Mouse (Mus musculus): ENCODE measurements around the gene Rnf150. TPM values are rescaled to one million over a fixed set of nuclear protein-coding genes. Genes with fewer than 3 reads are reported as not detected.

Rnf150 gene
- total RNA-seq, 2 experiments from 2014 or later, result 39.0 to 46.5 TPM

GRCm38 (mm10) chr8:83109756-83110155, 246.6 kb downstream of the Rnf150 start:
- DNase-seq (ENCODE audit: extremely low spot score in 1 of 2, low spot score in 1 of 2), result no peak

- no peak for DNase-seq (ENCODE audit: extremely low spot score in 1 of 2, low spot score in 1 of 2)
Measured at GRCm38 (mm10) chr8:83110177-83110576, 247.0 kb downstream of the Rnf150 start.

GRCm38 (mm10) chr8:83135086-83135485, 271.9 kb downstream of the Rnf150 start:
- DNase-seq (ENCODE audit: extremely low spot score in 1 of 2, low spot score in 1 of 2), result no peak

GRCm38 (mm10) chr8:83140068-83140467, 276.9 kb downstream of the Rnf150 start:
- DNase-seq (ENCODE audit: extremely low spot score in 1 of 2, low spot score in 1 of 2), result no peak

GRCm38 (mm10) chr8:83140701-83141111, 277.6 kb downstream of the Rnf150 start:
- DNase-seq (ENCODE audit: extremely low spot score in 1 of 2, low spot score in 1 of 2), result no peak

Other genes starting within 250 kb of the Rnf150 start
- 10 to 100 TPM; 32.3 to 40.3 TPM for gene Zfp330, start 89.2 kb upstream of the Rnf150 start, total RNA-seq (2021)

All from layer of hippocampus, postnatal 25 days (tissue).